Mouse (Mus musculus) left cerebral cortex, postnatal 36 days (tissue): ENCODE data around the gene Ptprt. TPM values are rescaled to one million over a fixed set of nuclear protein-coding genes. Genes with fewer than 3 reads are reported as not detected.
"Not testable (repeated sequence)": the region's sequence is repeated elsewhere in the genome, so short reads cannot be mapped to it uniquely, and the experiment has no call there.

Experiments
- DNase-seq, 2 experiments: peaks; one replicate each; pipeline ENCODE4 v3.0.0; 2021 to 2022; ENCODE audit warnings: low spot score in 2 of 2, mixed read lengths in 1 of 2
- intact Hi-C: fragments of 180-260 bp; cut with DNase I; formaldehyde crosslinking; loops from one replicate; pipeline ENCODE4 v1.15.1; 2025
- total RNA-seq, 2 experiments: library from RNA; stranded (reverse); gene quantifications; 2 replicates each; pipeline ENCODE4 v1.2.3; 2021

The Ptprt gene
- total RNA-seq, 2 experiments from 2014 or later = 97.5 to 97.9 TPM

DNA sequence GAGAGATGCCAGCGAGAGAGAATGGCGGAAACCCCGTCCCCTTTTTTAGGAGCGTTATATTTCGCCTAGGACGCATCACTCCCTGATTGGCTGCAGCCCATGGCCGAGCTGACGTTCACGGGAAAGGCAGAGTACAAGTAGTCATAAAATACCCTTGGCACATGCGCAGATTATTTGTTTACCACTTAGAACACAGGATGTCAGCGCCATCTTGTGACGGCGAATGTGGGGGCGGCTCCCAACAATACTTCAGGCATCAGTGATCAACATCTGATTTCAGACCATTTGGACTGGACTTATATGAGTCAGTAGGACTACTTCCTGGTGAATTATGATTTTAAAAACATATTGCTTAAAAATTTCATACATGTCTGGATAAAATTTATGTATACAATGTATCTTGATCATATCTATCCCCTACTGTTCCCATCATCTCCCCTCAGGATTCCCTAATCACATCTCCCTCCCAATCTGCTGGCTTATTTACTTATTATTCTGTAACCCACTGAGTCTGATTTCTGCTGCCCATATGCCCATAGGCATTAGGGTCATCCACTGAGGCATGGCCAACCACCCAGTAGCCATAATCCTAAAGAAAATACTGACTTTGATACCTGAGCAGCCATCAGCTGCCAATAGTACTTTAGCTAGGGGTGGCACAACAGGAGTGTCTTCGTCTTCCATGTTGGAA, 1148.9 kb downstream of the Ptprt start:
- intact Hi-C loops, DNase-seq: not testable (repeated sequence)

DNA sequence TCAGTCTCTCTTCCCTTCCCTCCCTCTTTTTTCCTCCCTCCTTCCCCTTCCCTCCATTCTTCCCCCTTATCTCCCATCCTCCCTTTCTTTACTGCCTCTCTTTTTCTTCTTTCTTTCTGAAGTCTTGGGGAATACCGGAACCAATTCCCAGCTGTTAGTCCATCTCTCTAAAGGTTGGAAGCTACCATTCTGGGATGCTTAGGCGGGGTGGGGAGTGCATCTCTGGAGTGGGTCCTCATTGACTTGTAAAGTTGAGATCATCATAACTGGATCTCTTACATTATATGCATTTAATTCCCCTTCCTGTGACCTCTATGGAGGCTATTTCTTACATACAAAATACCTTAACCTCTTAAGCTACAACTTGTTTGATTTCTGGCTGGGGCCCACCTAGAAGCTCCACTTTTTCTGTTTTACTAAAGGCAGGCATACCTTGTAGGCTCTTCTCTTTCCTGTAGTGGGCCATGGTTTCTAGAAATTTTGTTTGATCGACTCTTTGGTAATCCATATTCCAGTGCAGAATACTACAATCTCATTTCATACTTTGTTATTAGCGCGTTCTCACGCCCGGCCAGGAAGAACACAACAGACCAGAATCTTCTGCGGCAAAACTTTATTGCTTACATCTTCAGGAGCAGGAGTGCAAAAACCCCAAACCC, 1149.7 kb downstream of the Ptprt start:
- intact Hi-C loops = no loop called here

DNA sequence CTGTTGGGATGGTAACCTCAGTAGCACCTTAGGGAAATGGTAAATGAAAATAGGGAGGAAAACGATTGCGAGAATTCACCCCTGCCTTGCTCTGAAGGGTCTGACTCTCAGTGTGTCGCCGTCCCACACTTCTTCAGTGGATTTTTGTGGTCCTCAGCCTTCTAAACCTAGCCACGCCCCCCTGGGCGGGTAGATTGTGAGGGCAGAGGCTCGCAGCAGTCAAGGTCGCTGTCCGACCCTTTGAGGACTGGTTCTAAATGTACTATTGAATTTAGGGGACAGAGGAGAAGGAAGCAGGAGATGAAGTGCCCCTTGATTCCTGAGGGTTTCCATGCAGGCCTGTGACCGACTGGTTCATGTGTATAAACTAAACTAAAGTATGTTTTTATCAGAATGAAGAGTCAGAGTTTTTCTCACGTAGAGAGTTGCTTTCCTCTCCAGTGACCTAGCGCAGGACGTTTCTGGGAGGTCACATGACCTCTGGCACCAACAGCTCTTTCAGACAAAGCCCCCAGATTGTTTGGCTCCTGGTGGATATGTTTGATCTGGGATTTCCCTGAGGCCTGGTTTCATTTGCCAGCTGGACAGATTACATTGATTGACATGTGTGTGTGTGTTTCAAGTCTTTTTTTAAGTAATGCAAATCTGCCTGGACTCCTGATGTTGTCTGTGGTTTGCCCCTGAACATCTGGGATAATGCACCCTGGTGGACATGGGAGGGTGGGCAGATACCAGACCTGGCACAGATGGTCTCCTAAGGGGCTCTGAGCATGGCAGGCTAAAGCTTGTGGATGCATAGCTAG, 1161.6 kb downstream of the Ptprt start:
- intact Hi-C loops = no loop called here
- DNase-seq = no peak

More for the DNA sequence above, 1149.7 kb downstream of the Ptprt start:
- no peak for DNase-seq

DNA sequence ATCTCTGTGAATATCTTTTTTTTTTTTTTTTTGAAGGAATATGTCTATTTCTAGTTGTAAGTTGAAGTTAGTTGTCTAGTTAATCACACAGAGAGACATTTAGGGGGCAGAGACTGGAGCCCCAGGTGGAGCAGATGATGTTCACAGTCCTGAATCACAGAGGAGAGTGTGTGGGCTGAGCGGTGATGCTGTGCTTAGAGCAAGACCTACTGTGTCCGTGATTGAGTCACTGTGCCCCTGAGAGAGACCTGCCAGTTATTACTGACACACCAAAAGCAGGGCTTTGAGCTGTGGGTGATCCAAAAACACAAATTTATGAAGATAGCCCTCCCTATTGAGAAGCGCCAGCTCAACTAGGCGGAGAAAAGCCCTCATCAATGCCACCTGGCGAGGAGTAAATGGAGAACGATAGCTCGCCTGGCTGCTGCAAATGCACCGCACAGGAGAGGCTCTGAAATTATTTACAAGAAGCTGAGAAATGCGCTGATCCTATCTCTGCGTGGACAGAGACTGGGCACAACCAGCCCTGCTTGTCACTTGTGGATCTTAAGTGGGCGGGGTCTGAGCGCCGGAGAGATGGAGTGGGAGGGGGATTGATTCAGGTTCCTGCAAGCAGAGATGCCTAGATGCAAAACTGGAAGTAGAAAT, 1162.4 kb downstream of the Ptprt start:
- DNase-seq = no peak
- intact Hi-C loops = no loop called here

DNA sequence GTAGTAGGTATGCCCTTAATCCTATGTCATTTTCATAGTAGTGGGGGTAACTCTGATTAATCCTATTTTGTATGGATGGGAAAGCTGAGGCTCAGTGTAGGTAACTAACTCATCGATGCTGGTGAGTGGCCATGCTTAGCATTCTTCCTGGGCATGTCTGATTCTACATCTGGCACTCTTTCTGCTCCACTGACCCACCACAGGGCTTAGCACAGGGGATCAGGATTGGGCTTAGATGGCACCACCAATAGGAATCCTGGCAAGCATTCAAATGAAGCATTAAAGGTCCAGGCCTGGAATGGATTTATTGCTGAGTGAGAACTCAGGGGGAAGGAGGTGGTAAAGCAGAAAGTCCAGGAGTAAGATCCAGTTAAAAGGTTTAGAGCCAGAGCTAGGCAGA, 1179.2 kb downstream of the Ptprt start:
- no peak for DNase-seq
- intact Hi-C loops = no loop called here

DNA sequence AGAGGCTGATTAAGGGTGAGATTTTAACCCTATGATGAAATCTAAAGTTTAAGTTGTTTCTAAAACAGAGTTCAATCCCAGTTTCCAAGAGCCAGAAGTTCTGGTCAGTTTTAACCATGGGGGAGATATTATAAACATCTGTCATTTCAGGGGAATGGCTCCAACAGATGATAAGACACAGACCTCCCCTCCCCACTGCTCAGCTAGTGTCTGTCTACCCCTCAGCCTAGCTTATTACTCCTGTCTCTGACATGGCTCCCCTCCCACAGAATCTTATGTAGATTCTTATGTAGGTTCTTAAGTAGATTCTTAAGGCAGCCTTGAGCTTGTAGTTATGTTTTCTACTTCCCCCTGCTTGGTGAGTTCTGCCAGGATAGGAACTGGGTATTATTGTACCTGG, 1180.5 kb downstream of the Ptprt start:
- no peak for DNase-seq
- intact Hi-C loops = no loop called here
